Mouse (Mus musculus): ENCODE measurements around the gene Rfx4. TPM values are rescaled to one million over a fixed set of nuclear protein-coding genes. Genes with fewer than 3 reads are reported as not detected.

Gene Rfx4
- polyA plus RNA-seq, 1 experiment from 2014 or later = not detected

DNA sequence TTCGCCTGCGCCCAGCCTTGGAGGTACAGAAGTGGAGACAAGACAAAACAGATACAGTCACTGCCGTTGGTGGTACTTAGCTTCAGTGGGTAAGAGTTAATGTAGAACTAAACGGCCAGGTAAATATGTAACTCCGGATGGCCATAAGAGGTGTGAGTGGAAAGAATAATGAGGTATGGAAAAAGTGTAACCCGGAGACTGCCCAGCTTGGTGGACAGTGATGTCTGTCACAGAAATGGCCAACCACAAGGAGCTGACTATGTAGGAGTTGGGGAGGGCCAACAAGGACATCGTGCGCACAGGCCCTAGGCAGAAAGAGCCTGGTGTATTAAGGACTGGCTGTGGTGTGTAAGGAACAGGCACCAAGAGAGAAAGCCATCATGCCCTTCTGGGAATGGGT, 130.9 kb downstream of the Rfx4 start:
- 62% methylated on average over 8 of the region's 8 CpGs for WGBS
- no peak for DNase-seq (ENCODE audit: low spot score)
- no peak for ATAC-seq (ENCODE audit: low FRiP score, low TSS enrichment)
- H3K36me3 ChIP-seq (ENCODE audit: control insufficient read depth, insufficient read depth, low read length) = no peaks in the 10 kb centered on the region
- TF ChIP-seq CTCF (IDR thresholded peaks at IDR 0.05; ENCODE audit: low read depth) (no peak), EP300 (optimal IDR thresholded peaks at IDR 0.05) (no peak)
- no peak overlapping the region for H3K9ac ChIP-seq (ENCODE audit: low read length)
- H3K27me3 ChIP-seq (ENCODE audit: control insufficient read depth, insufficient read depth, low read length) = no peaks in the 10 kb centered on the region
- no peaks in the 10 kb centered on the region for H3K9me3 ChIP-seq (ENCODE audit: control insufficient read depth, low read length)
- H3K27ac ChIP-seq (replicated peaks) = no peak overlapping the region
- no peaks in the 10 kb centered on the region for H3K4me1 ChIP-seq (replicated peaks; ENCODE audit: control insufficient read depth, insufficient read depth)
- no peak overlapping the region for H3K4me3 ChIP-seq (ENCODE audit: low read depth, low read length)
- H3K4me2 ChIP-seq (replicated peaks; ENCODE audit: low read depth) = no peak overlapping the region; the same call in 1 of the 2 replicates

DNA sequence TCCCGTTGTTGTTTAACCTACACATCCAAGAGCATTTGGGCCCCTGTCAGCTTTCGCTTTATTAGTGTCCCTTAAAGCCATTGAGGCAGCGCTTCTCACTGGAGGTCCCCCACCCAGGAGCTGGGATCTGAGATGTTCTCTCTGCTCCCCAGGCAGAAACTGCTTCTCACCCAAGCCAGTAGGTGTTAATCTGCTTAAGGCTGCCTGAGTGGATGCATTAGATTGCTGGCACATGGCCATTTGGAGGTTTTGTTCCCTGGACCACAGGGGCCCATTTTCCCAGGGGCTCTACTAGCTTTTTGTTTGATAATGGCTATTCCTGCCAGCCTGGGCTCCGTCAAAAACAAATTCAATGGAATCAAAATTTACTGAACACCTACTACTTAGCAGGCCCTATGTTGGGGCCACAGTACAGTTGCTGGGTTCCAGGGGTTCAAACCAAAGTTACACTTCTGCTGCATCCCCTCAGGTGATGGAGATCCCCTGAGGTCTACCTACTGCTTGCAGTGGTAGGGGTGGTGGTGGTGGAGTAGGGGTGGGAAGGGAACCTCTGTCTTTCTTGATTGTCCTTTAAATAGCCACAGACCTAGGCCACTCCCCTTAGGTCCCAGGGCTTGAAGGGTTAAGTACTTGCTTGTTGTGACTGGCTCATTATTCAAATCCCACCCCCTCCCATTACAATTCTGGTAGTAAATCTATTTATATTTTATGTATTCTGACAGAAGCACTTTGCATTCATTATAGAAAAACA, 133.4 kb downstream of the Rfx4 start:
- TF ChIP-seq CTCF (IDR thresholded peaks at IDR 0.05; ENCODE audit: low read depth) (no peak), EP300 (optimal IDR thresholded peaks at IDR 0.05) (no peak)
- DNase-seq (ENCODE audit: low spot score) (no peak), ATAC-seq (ENCODE audit: low FRiP score, low TSS enrichment) (no peak)
- H3K9ac ChIP-seq (ENCODE audit: low read length) = no peak overlapping the region
- 62% methylated on average over 4 of the region's 4 CpGs for WGBS
- H3K27me3 ChIP-seq (ENCODE audit: control insufficient read depth, insufficient read depth, low read length) = no peaks in the 10 kb centered on the region
- H3K9me3 ChIP-seq (ENCODE audit: control insufficient read depth, low read length) = no peaks in the 10 kb centered on the region
- no peak overlapping the region for H3K4me2 ChIP-seq (replicated peaks; ENCODE audit: low read depth)
- H3K36me3 ChIP-seq (ENCODE audit: control insufficient read depth, insufficient read depth, low read length) = no peaks in the 10 kb centered on the region
- no peaks in the 10 kb centered on the region for H3K4me1 ChIP-seq (replicated peaks; ENCODE audit: control insufficient read depth, insufficient read depth)
- no peak overlapping the region for H3K4me3 ChIP-seq (ENCODE audit: low read depth, low read length)
- H3K27ac ChIP-seq (replicated peaks) = no peak overlapping the region

DNA sequence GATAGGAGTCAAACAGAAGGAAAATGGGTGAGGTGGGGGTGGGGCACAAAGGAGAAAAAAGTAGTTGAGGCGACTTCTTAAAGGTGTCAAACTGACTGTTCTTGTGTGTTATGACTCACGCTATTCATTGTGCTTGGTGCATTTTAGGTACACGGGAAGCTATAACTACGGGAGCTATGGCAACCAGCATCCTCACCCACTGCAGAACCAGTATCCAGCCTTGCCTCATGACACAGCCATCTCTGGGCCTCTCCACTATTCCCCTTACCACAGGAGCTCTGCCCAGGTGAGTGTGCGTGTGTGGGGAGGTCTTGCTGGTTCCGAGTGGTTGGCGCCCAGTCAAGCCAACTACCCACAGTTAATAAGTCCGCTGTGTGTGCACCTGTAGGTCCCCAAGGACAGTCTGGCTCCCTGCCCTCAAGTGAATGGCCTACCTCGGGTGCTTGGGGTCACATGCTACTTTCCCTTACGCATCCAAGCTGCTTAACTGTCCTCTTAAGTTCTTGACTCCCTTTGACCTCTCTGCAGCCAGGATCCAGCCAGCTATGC, 140.0 kb downstream of the Rfx4 start:
- Histone ChIP-seq H3K27me3 (ENCODE audit: control insufficient read depth, insufficient read depth, low read length) (no peaks in the 10 kb centered on the region), H3K36me3 (ENCODE audit: control insufficient read depth, insufficient read depth, low read length) (no peaks in the 10 kb centered on the region), H3K4me2 (replicated peaks; ENCODE audit: low read depth) (no peak overlapping the region), H3K9me3 (ENCODE audit: control insufficient read depth, low read length) (no peaks in the 10 kb centered on the region), H3K4me1 (replicated peaks; ENCODE audit: control insufficient read depth, insufficient read depth) (no peaks in the 10 kb centered on the region), H3K9ac (ENCODE audit: low read length) (no peak overlapping the region), H3K4me3 (ENCODE audit: low read depth, low read length) (no peak overlapping the region), H3K27ac (replicated peaks) (no peak overlapping the region)
- WGBS = 80% methylated on average over 10 of the region's 10 CpGs
- DNase-seq (ENCODE audit: low spot score) (no peak), ATAC-seq (ENCODE audit: low FRiP score, low TSS enrichment) (no peak)
- TF ChIP-seq EP300 (optimal IDR thresholded peaks at IDR 0.05) = no peak
- TF ChIP-seq CTCF (IDR thresholded peaks at IDR 0.05; ENCODE audit: low read depth) = no peak

DNA sequence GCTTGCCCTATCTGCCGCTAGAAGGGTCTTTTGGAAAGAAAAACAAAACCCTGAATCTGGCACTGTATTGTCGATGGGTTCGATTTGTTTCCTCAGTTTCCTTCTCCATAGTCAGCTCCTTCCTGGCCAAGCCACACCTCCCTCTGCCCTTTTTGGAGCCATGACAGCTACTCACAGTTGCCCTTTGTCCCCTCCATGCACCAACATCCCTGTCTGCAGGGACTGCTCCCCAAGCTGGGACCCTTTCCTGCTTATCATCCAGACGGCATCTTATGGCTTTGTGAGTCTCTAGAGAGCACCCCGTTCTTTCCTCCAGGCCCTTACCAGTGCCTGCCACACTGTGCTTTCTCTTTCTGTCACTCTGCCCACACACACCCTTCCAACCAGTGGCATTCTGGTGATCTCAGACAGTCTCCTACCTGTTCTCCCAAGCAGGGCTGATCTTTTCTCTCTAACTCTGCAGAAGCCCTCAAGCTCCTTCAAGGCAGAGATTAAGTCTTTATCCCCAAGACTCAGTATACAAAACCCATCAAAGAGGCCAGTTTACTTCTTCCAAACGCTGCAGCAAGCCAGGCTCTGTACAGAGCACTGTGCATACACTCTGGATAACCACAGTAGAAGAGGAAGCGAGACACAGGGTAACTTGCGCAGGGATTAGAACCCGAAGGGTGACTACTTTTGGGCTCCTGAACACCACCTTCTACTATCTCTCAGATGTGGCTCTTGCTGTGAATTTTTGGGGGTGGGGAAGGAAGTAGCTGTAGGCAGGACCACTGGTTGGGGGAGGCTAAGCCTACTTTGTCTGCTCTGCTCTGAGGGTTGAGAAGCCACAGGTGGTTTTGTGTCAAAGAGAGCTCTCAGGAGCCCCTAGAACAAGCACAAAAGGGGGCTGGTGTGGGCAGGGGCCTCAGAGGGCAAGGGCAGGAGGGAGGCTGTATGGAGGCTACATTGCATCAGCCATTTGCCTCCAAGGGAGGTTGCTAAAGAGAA, 141.4 kb downstream of the Rfx4 start:
- Histone ChIP-seq H3K4me1 (replicated peaks; ENCODE audit: control insufficient read depth, insufficient read depth) (no peaks in the 10 kb centered on the region), H3K4me2 (replicated peaks; ENCODE audit: low read depth) (no peak overlapping the region), H3K36me3 (ENCODE audit: control insufficient read depth, insufficient read depth, low read length) (no peaks in the 10 kb centered on the region), H3K9me3 (ENCODE audit: control insufficient read depth, low read length) (no peaks in the 10 kb centered on the region), H3K27me3 (ENCODE audit: control insufficient read depth, insufficient read depth, low read length) (no peaks in the 10 kb centered on the region), H3K27ac (replicated peaks) (no peak overlapping the region), H3K4me3 (ENCODE audit: low read depth, low read length) (no peak overlapping the region), H3K9ac (ENCODE audit: low read length) (no peak overlapping the region)
- WGBS = 60% methylated on average over 9 of the region's 9 CpGs
- ATAC-seq (ENCODE audit: low FRiP score, low TSS enrichment) (no peak), DNase-seq (ENCODE audit: low spot score) (no peak)
- TF ChIP-seq CTCF (IDR thresholded peaks at IDR 0.05; ENCODE audit: low read depth) (no peak), EP300 (optimal IDR thresholded peaks at IDR 0.05) (no peak)

DNA sequence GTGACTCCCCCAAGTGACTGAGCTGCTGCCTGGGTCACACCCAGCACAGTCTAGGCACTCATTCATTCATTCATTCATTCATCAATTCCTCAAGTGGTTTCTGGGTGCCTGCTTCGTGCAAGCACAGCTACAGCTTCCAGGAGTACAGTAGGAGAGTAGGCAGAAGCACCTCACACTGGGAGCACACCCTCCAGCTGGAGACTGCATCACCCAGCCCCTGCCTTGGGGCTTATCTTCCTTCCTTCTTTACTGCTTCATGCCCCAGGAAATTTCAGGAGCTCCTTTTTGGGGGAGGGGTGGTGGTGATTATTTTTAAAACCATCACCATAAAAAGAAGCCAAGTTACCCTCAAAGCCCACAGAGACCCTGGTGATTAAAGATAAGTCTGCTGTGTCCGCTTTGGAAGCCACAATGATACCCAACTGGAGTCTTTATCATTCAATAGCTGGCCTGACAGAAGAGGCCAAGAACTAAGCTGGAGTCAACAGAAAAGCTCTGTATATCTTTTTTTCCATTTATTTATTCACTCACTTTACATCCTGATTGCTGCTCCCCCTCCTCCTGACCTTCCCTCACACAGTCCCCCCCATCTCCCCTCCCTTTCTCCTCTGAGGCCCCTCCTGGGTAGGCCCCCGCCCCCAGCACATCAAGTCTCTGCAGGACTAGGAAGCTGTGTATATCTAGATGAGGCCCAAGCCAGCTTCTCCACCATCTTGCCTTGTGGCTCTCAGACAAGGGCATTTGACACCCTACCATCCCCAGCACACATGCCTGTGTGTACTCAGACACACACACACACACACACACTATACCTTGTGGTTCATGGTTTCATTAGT, 142.5 kb downstream of the Rfx4 start:
- no peak overlapping the region for H3K4me3 ChIP-seq (ENCODE audit: low read depth, low read length)
- no peak overlapping the region for H3K4me2 ChIP-seq (replicated peaks; ENCODE audit: low read depth)
- no peak for TF ChIP-seq CTCF (IDR thresholded peaks at IDR 0.05; ENCODE audit: low read depth)
- TF ChIP-seq EP300 (optimal IDR thresholded peaks at IDR 0.05) = no peak
- no peaks in the 10 kb centered on the region for H3K36me3 ChIP-seq (ENCODE audit: control insufficient read depth, insufficient read depth, low read length)
- ATAC-seq (ENCODE audit: low FRiP score, low TSS enrichment) = no peak
- H3K9me3 ChIP-seq (ENCODE audit: control insufficient read depth, low read length) = no peaks in the 10 kb centered on the region
- no peak overlapping the region for H3K27ac ChIP-seq (replicated peaks)
- no peak overlapping the region for H3K9ac ChIP-seq (ENCODE audit: low read length)
- no peaks in the 10 kb centered on the region for H3K4me1 ChIP-seq (replicated peaks; ENCODE audit: control insufficient read depth, insufficient read depth)
- DNase-seq (ENCODE audit: low spot score) = no peak
- no peaks in the 10 kb centered on the region for H3K27me3 ChIP-seq (ENCODE audit: control insufficient read depth, insufficient read depth, low read length)
- WGBS = 73% methylated on average over 3 of the region's 3 CpGs
